Mouse (Mus musculus) kidney, adult 11 months (tissue): Measurements from ENCODE around the gene Sall1.

Experiments
- DNase-seq: peaks from one replicate; pipeline ENCODE4 v3.0.0; 2022

Gene Sall1

GRCm38 (mm10) chr8:88989002-88989401 is 55.0 kb downstream of the Sall1 start:
- DNase-seq = no peak

GRCm38 (mm10) chr8:88983468-88983867 is 60.5 kb downstream of the Sall1 start:
- no peak for DNase-seq
